Mouse (Mus musculus) brain, embryonic 14.5 days (tissue): ENCODE results near the gene Abca7.

ENCODE experiments used
- CTCF ChIP-seq: fragments of 200-500 bp; IDR thresholded peaks from 2 replicates; pipeline ENCODE4 v1.5.1; 2012; ENCODE audit warnings: inconsistent platforms, mild to moderate bottlenecking, moderate library complexity, borderline replicate concordance; ENCODE audit not compliant: insufficient read depth, insufficient read length; ENCODE audit errors: extremely low read depth
- POLR2A ChIP-seq: fragments of 200-500 bp; IDR thresholded peaks from 2 replicates; pipeline ENCODE4 v1.6.1; 2012; ENCODE audit warnings: mild to moderate bottlenecking, inconsistent platforms, borderline replicate concordance; ENCODE audit not compliant: poor library complexity, insufficient read depth, insufficient read length, severe bottlenecking; ENCODE audit errors: extremely low read depth

- TF ChIP-seq CTCF (no peak), POLR2A (no peak)
These were observed 21.1 kb downstream of the Abca7 start for GRCm38 (mm10) chr10:80017361-80017760.
